Mouse (Mus musculus) olfactory bulb, adult 2 months (tissue): ENCODE measurements around the gene Pgghg.

Experiments used
- CTCF ChIP-seq: fragments of 200-500 bp; IDR thresholded peaks from 2 replicates; pipeline ENCODE4 v1.5.1; 2012; ENCODE audit warnings: low read depth, mild to moderate bottlenecking, low read length, moderate library complexity; ENCODE audit not compliant: insufficient read depth
- POLR2A ChIP-seq: fragments of 200-500 bp; IDR thresholded peaks from 2 replicates; pipeline ENCODE4 v1.6.1; 2012; ENCODE audit warnings: mild to moderate bottlenecking, low read depth, low read length, moderate library complexity; ENCODE audit not compliant: insufficient read depth

GRCm38 (mm10) chr7:140919911-140920310, 21.3 kb upstream of the Pgghg start:
- TF ChIP-seq CTCF (no peak), POLR2A (no peak)
